Mouse (Mus musculus): ENCODE results near the gene Ddx55.

The Ddx55 gene

GRCm38 (mm10) chr5:124552558-124553307 lies at the start of gene Ddx55:
Gene Ddx55, plus strand, starts transcription at chr5:124552864.
- in situ Hi-C loops (cut with MboI, MseI): no loop called here

GRCm38 (mm10) chr5:124503742-124504141 lies 48.9 kb upstream of the Ddx55 start:
- in situ Hi-C loops (cut with MboI, MseI): no loop called here

GRCm38 (mm10) chr5:124505235-124505634 lies 47.4 kb upstream of the Ddx55 start:
- in situ Hi-C loops (cut with MboI, MseI): no loop called here

GRCm38 (mm10) chr5:124506731-124507359 lies 45.8 kb upstream of the Ddx55 start:
- in situ Hi-C loops (cut with MboI, MseI): no loop called here

GRCm38 (mm10) chr5:124509200-124509599 lies 43.5 kb upstream of the Ddx55 start:
- in situ Hi-C loops (cut with MboI, MseI): no loop called here

- in situ Hi-C loops (cut with MboI, MseI): no loop called here
These were observed 42.9 kb upstream of the Ddx55 start for GRCm38 (mm10) chr5:124509742-124510237.

GRCm38 (mm10) chr5:124510536-124511050 lies 42.1 kb upstream of the Ddx55 start:
- in situ Hi-C loops (cut with MboI, MseI): no loop called here

- in situ Hi-C loops (cut with MboI, MseI): no loop called here
These were observed 36.9 kb upstream of the Ddx55 start for GRCm38 (mm10) chr5:124515789-124516188.

GRCm38 (mm10) chr5:124518648-124519047 lies 34.0 kb upstream of the Ddx55 start:
- in situ Hi-C loops (cut with MboI, MseI): no loop called here

- in situ Hi-C loops (cut with MboI, MseI): no loop called here
These were observed 31.1 kb upstream of the Ddx55 start for GRCm38 (mm10) chr5:124521588-124521987.

GRCm38 (mm10) chr5:124523032-124523431 lies 29.6 kb upstream of the Ddx55 start:
- in situ Hi-C loops (cut with MboI, MseI): no loop called here

- in situ Hi-C loops (cut with MboI, MseI): loop anchor here (25.0 kb wide), 1 partner anchor 88 kb away; the partner anchor contains the start of genes Kmt5a and Sbno1
These were observed 27.7 kb upstream of the Ddx55 start for GRCm38 (mm10) chr5:124524943-124525342.

GRCm38 (mm10) chr5:124528351-124528750 lies 24.3 kb upstream of the Ddx55 start:
- in situ Hi-C loops (cut with MboI, MseI): loop anchor here (25.0 kb wide), 1 partner anchor 91 kb away; the partner anchor contains the start of genes Kmt5a and Sbno1

GRCm38 (mm10) chr5:124528791-124529190 lies 23.9 kb upstream of the Ddx55 start:
- in situ Hi-C loops (cut with MboI, MseI): loop anchor here (25.0 kb wide), 1 partner anchor 91 kb away; the partner anchor contains the start of genes Kmt5a and Sbno1

GRCm38 (mm10) chr5:124529191-124529651 lies 23.4 kb upstream of the Ddx55 start:
- in situ Hi-C loops (cut with MboI, MseI): loop anchor here (25.0 kb wide), 1 partner anchor 92 kb away; the partner anchor contains the start of genes Kmt5a and Sbno1

GRCm38 (mm10) chr5:124529697-124530096 lies 23.0 kb upstream of the Ddx55 start:
- in situ Hi-C loops (cut with MboI, MseI): loop anchor here (5.0 to 25.0 kb wide), 3 partner anchors 37 to 1395 kb away; partner anchors contain the start of genes Kmt5a, Rhof and Sbno1

- in situ Hi-C loops (cut with MboI, MseI): loop anchor here (5.0 to 25.0 kb wide), 3 partner anchors 39 to 1396 kb away; partner anchors contain the start of genes Kmt5a, Rhof and Sbno1
These were observed 21.7 kb upstream of the Ddx55 start, which contains the start of gene Rilpl1 for GRCm38 (mm10) chr5:124530655-124531582. Gene Rilpl1, minus strand, starts transcription at chr5:124531391.

GRCm38 (mm10) chr5:124531583-124531930 lies 21.1 kb upstream of the Ddx55 start:
- in situ Hi-C loops (cut with MboI, MseI): loop anchor here (5.0 to 25.0 kb wide), 3 partner anchors 39 to 1397 kb away; partner anchors contain the start of genes Kmt5a, Rhof and Sbno1

GRCm38 (mm10) chr5:124532451-124532850 lies 20.2 kb upstream of the Ddx55 start:
- in situ Hi-C loops (cut with MboI, MseI): loop anchor here (5.0 to 25.0 kb wide), 3 partner anchors 40 to 1398 kb away; partner anchors contain the start of genes Kmt5a, Rhof and Sbno1

GRCm38 (mm10) chr5:124535016-124535415 lies 17.6 kb upstream of the Ddx55 start:
- in situ Hi-C loops (cut with MboI, MseI): loop anchor here (10.0 to 25.0 kb wide), 2 partner anchors 98 to 1400 kb away; partner anchors contain the start of genes Kmt5a, Rhof and Sbno1
